Mouse (Mus musculus) embryonic facial prominence, embryonic 14.5 days (tissue): ENCODE measurements around the gene Zfp972. TPM values are rescaled to one million over a fixed set of nuclear protein-coding genes. Genes with fewer than 3 reads are reported as not detected.

Source experiments
- polyA plus RNA-seq: library from polyadenylated mRNA; unstranded; fragments of >200 nt; fragmentation: Nextera tagmentation; extraction: Ambion mirVana; gene quantifications from 2 replicates; pipeline ENCODE4 v1.2.1, GENCODE M21; 2014

Gene Zfp972
- polyA plus RNA-seq, 1 experiment from 2014 or later, result not detected

Other genes with a start within 250 kb of the Zfp972 start
- gene Gm14322, start 166.3 kb downstream of the Zfp972 start, polyA plus RNA-seq, result 10.6 and 10.9 TPM in 2 replicates
- gene Gm14325, start 85.3 kb downstream of the Zfp972 start, polyA plus RNA-seq, result 42.3 and 44.8 TPM in 2 replicates
- 4.6 and 6.2 TPM in 2 replicates for gene Gm14327, start 28.5 kb downstream of the Zfp972 start, polyA plus RNA-seq
- 19.1 and 24.0 TPM in 2 replicates for gene Gm14326, start 31.7 kb upstream of the Zfp972 start, polyA plus RNA-seq
- gene Zfp971, start 97.7 kb upstream of the Zfp972 start, polyA plus RNA-seq, result 12.7 and 12.9 TPM in 2 replicates
- gene Zfp931, start 152.9 kb upstream of the Zfp972 start, polyA plus RNA-seq, result 17.1 and 19.0 TPM in 2 replicates
- gene Phactr3, start 193.4 kb upstream of the Zfp972 start, polyA plus RNA-seq, result 1.8 and 2.1 TPM in 2 replicates